Comparison of ENCODE assay signal across 22 mouse cellular contexts in genomic region chr6:32808796-32809195, GRCm38 (mm10).
"Had no signal": no experiment of that assay in that cellular context is flagged by ENCODE, and none has a peak within 500 bp of the region (broad histone marks: within the 10 kb centered on the region; RNA-seq: fewer than 3 reads in every experiment).

No protein-coding gene starts in this region.

- H3K4me3 ChIP-seq: limb, embryonic 12.5 days; limb, embryonic 15.5 days; midbrain, embryonic 12.5 days; midbrain, embryonic 15.5 days; neural tube, embryonic 12.5 days; neural tube, embryonic 15.5 days had no signal

- H3K36me3 ChIP-seq: limb, embryonic 12.5 days; midbrain, embryonic 12.5 days; midbrain, embryonic 15.5 days; neural tube, embryonic 12.5 days; neural tube, embryonic 15.5 days had no signal

- H3K4me1 ChIP-seq: limb, embryonic 15.5 days; neural tube, embryonic 15.5 days had no signal

- DNase-seq: kidney, postnatal 10 days; kidney, postnatal 36 days; left cerebral cortex, postnatal 4 days; liver, postnatal 0 days; lung, embryonic 14.5 days; right cerebral cortex, adult 18-20 months; right cerebral cortex, postnatal 14 days; right cerebral cortex, postnatal 4 days; thymus, adult 2 months; thymus, postnatal 14 days; thymus, postnatal 4 days had no signal

- ATAC-seq: liver, postnatal 0 days; lung, postnatal 0 days; midbrain, embryonic 15.5 days had no signal

- H3K4me2 ChIP-seq: limb, embryonic 12.5 days; limb, embryonic 15.5 days; liver, embryonic 11.5 days; lung, embryonic 14.5 days; midbrain, embryonic 12.5 days; midbrain, embryonic 15.5 days; neural tube, embryonic 12.5 days; neural tube, embryonic 15.5 days had no signal

- H3K9me3 ChIP-seq: limb, embryonic 12.5 days; limb, embryonic 15.5 days; midbrain, embryonic 12.5 days; midbrain, embryonic 15.5 days; neural tube, embryonic 12.5 days; neural tube, embryonic 15.5 days had no signal

- H3K9ac ChIP-seq: limb, embryonic 12.5 days; limb, embryonic 15.5 days; liver, embryonic 14.5 days; liver, postnatal 0 days; lung, embryonic 14.5 days; midbrain, embryonic 12.5 days; midbrain, embryonic 15.5 days; neural tube, embryonic 12.5 days; neural tube, embryonic 15.5 days had no signal

- H3K27me3 ChIP-seq: limb, embryonic 12.5 days; limb, embryonic 15.5 days; midbrain, embryonic 12.5 days; midbrain, embryonic 15.5 days; neural tube, embryonic 12.5 days; neural tube, embryonic 15.5 days had no signal

- H3K27ac ChIP-seq: limb, embryonic 12.5 days; limb, embryonic 15.5 days; liver, embryonic 14.5 days; macrophage; midbrain, embryonic 12.5 days; midbrain, embryonic 15.5 days; neural tube, embryonic 12.5 days; neural tube, embryonic 15.5 days; stomach, postnatal 0 days had no signal
